Comparison of ENCODE assay signal across 9 mouse cellular contexts in the genomic region with DNA sequence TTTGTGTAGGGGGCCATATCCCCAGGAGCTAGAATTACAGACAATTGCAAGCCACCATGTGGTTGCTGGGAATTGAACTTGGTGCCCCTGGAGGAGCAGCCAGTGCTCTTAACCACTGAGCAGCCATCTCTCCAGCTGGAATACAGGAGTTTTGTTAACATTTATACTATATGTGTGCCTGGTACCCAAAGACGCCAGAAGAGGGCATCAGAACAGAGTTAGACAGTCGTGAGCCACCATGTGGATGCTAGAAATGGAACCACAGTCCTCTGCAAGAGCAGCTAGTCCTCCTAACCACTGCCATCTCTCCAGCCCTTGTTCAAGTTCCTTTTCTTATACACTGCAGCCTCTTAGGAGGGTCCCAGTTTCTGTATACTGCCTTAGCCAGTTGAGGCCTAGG. TPM values are rescaled to one million over a fixed set of nuclear protein-coding genes. Genes with fewer than 3 reads are reported as not detected.
DNase-seq lines count a peak whose midpoint lies in the region; ATAC-seq and TF ChIP-seq lines count a peak whose summit lies in the region.
"Had no signal": no experiment of that assay in that cellular context is flagged by ENCODE, and none has a peak within 500 bp of the region (broad histone marks: within the 10 kb centered on the region; RNA-seq: fewer than 3 reads in every experiment).

No protein-coding gene starts in this region.

- H3K4me2 ChIP-seq in kidney, postnatal 0 days (ENCODE audit: low read length), result no peak overlapping the region
- no peak overlapping the region for H3K4me2 ChIP-seq in kidney, embryonic 15.5 days
- H3K4me2 ChIP-seq: neural tube, embryonic 12.5 days had no signal

- H3K27me3 ChIP-seq in kidney, postnatal 0 days (ENCODE audit: insufficient read depth, low read length), result no peaks in the 10 kb centered on the region
- H3K27me3 ChIP-seq in kidney, embryonic 15.5 days, result no peaks in the 10 kb centered on the region
- H3K27me3 ChIP-seq: neural tube, embryonic 12.5 days had no signal

- H3K9me3 ChIP-seq in kidney, postnatal 0 days (replicated peaks; ENCODE audit: low read length), result no peaks in the 10 kb centered on the region
- H3K9me3 ChIP-seq in kidney, embryonic 15.5 days (replicated peaks), result no peaks in the 10 kb centered on the region
- H3K9me3 ChIP-seq: neural tube, embryonic 12.5 days had no signal

- WGBS in kidney, postnatal 0 days, result 46% methylated on average over 2 of the region's 2 CpGs
- 62% methylated on average over 2 of the region's 2 CpGs for WGBS in kidney, embryonic 15.5 days

- H3K4me1 ChIP-seq in kidney, postnatal 0 days (replicated peaks; ENCODE audit: insufficient read depth, low read length), result peaks cover 6% of the 10 kb centered on the region
- H3K4me1 ChIP-seq in kidney, embryonic 15.5 days, result peaks cover 15% of the 10 kb centered on the region

- H3K9ac ChIP-seq in kidney, postnatal 0 days (ENCODE audit: low read depth, low read length), result no peak overlapping the region
- no peak overlapping the region for H3K9ac ChIP-seq in kidney, embryonic 15.5 days
- H3K9ac ChIP-seq: neural tube, embryonic 12.5 days had no signal

- H3K36me3 ChIP-seq in kidney, postnatal 0 days (ENCODE audit: insufficient read depth, low read length), result 0 out of 2 replicates have a peak, but pooled peaks cover 8% of the 10 kb centered on the region
- H3K36me3 ChIP-seq in kidney, embryonic 15.5 days, result peaks cover 41% of the 10 kb centered on the region

- no peak overlapping the region for H3K4me3 ChIP-seq in kidney, postnatal 0 days (replicated peaks; ENCODE audit: low read depth, low read length)
- H3K4me3 ChIP-seq in kidney, embryonic 15.5 days (replicated peaks), result no peak overlapping the region
- H3K4me3 ChIP-seq: neural tube, embryonic 12.5 days had no signal

- TF ChIP-seq CTCF in kidney, postnatal 0 days (IDR thresholded peaks at IDR 0.05; ENCODE audit: low read depth), result peak; percentile 59

- no peak for ATAC-seq in kidney, postnatal 0 days (replicated peaks; ENCODE audit: low FRiP score, low read depth)
- ATAC-seq in kidney, embryonic 15.5 days (replicated peaks; ENCODE audit: low FRiP score), result no peak
- ATAC-seq in inflammation-experienced regulatory T-cells, adult 6 months, result no peak
- ATAC-seq in monocyte, adult 5-6 weeks (replicated peaks; ENCODE audit: insufficient number of reproducible peaks, low FRiP score, low TSS enrichment, poor library complexity, severe bottlenecking), result no peak

- H3K27ac ChIP-seq in kidney, postnatal 0 days, result no peak overlapping the region
- no peak overlapping the region for H3K27ac ChIP-seq in kidney, embryonic 15.5 days
- H3K27ac ChIP-seq: neural tube, embryonic 12.5 days had no signal

- peak; percentile 51 for DNase-seq in kidney, postnatal 0 days (ENCODE audit: low spot score)
- peak; percentile 32 for DNase-seq in CD4-positive helper T cell, adult 2 months (ENCODE audit: low read depth, low spot score)
- DNase-seq in R1 (ENCODE audit: low read depth, low spot score), result peak; percentile 75
- DNase-seq in lung, postnatal 14 days, result peak; percentile 25
- no peak for DNase-seq in cerebellum, postnatal 36 days

RNA-seq across cellular contexts. Expression of a gene that starts 1.9 kb away (rescaled TPM):
- polyA plus RNA-seq in kidney, postnatal 0 days (2015; fragmentation: Nextera tagmentation; extraction: Ambion mirVana), result 17.2 and 17.3 TPM in 2 replicates
- polyA plus RNA-seq in kidney, embryonic 15.5 days (2015; fragmentation: Nextera tagmentation; extraction: Ambion mirVana), result 20.0 and 21.0 TPM in 2 replicates
- polyA plus RNA-seq in inflammation-experienced regulatory T-cells, adult 6 months (2017; shearing (Covaris generic)), result 10 to 100 TPM in 2 of 3 experiments, 1 to 10 TPM in 1; 7.8 to 12.4 (median 10.8) TPM
- 0.57 to 3.1 TPM (median 1.9 TPM) in 3 replicates for total RNA-seq in monocyte, adult 5-6 weeks (2017)

RNA-seq across cellular contexts. Expression of a gene that starts 12.2 kb away (rescaled TPM):
- polyA plus RNA-seq in kidney, postnatal 0 days (2015; fragmentation: Nextera tagmentation; extraction: Ambion mirVana), result 39.9 and 42.1 TPM in 2 replicates
- polyA plus RNA-seq in kidney, embryonic 15.5 days (2015; fragmentation: Nextera tagmentation; extraction: Ambion mirVana), result 54.8 and 60.1 TPM in 2 replicates
- 10 to 100 TPM; 14.8 to 31.5 (median 20.5) TPM for polyA plus RNA-seq in inflammation-experienced regulatory T-cells, adult 6 months (2017; shearing (Covaris generic))
- total RNA-seq in monocyte, adult 5-6 weeks (2017), result 12.6 to 15.8 TPM (median 14.0 TPM) in 3 replicates

RNA-seq across cellular contexts. Expression of a gene that starts 12.3 kb away (rescaled TPM):
- 25.8 and 31.5 TPM in 2 replicates for polyA plus RNA-seq in kidney, postnatal 0 days (2015; fragmentation: Nextera tagmentation; extraction: Ambion mirVana)
- polyA plus RNA-seq in kidney, embryonic 15.5 days (2015; fragmentation: Nextera tagmentation; extraction: Ambion mirVana), result 46.5 and 53.0 TPM in 2 replicates
- 10 to 100 TPM; 18.8 to 24.9 (median 22.0) TPM for polyA plus RNA-seq in inflammation-experienced regulatory T-cells, adult 6 months (2017; shearing (Covaris generic))
- 38.6 to 53.6 TPM (median 41.6 TPM) in 3 replicates for total RNA-seq in monocyte, adult 5-6 weeks (2017)

RNA-seq across cellular contexts. Expression of a gene that starts 55.4 kb away (rescaled TPM):
- polyA plus RNA-seq in kidney, postnatal 0 days (2015; fragmentation: Nextera tagmentation; extraction: Ambion mirVana), result 28.8 and 31.8 TPM in 2 replicates
- 25.3 and 27.0 TPM in 2 replicates for polyA plus RNA-seq in kidney, embryonic 15.5 days (2015; fragmentation: Nextera tagmentation; extraction: Ambion mirVana)
- 1 to 10 TPM in 2 of 3 experiments, under 1 TPM in 1; 0.50 to 2.1 (median 1.6) TPM for polyA plus RNA-seq in inflammation-experienced regulatory T-cells, adult 6 months (2017; shearing (Covaris generic))
- 11.6 to 20.9 TPM (median 12.9 TPM) in 3 replicates for total RNA-seq in monocyte, adult 5-6 weeks (2017)

Comparison
In these comparisons a context has a peak if more than half of its experiments do, and no peak if none do; other contexts are left out.
1. DNase-seq: peak in kidney, postnatal 0 days (single experiment), CD4-positive helper T cell, adult 2 months (single experiment), R1 (single experiment) and lung, postnatal 14 days (single experiment); none in cerebellum, postnatal 36 days (0 of 2).